Mouse (Mus musculus) kidney, adult 2 months (tissue): ENCODE data around the gene Gm28230. TPM values are rescaled to one million over a fixed set of nuclear protein-coding genes. Genes with fewer than 3 reads are reported as not detected.

Source experiments
- DNase-seq: peaks from one replicate; pipeline ENCODE4 v3.0.0; 2021
- H3K27ac ChIP-seq: fragments of 200-500 bp; 2 replicates; pipeline ENCODE4 v1.5.1; 2012; ENCODE audit warnings: low read depth, low read length, control low read depth, inconsistent platforms; ENCODE audit not compliant: insufficient read depth
- H3K27me3 ChIP-seq: fragments of 200-500 bp; replicated peaks from 2 replicates; pipeline ENCODE4 v1.6.1; 2012; ENCODE audit warnings: mild to moderate bottlenecking, moderate library complexity, low read length, inconsistent platforms; ENCODE audit not compliant: control insufficient read depth, insufficient read depth
- H3K36me3 ChIP-seq: fragments of 200-500 bp; 2 replicates; pipeline ENCODE4 v1.6.1; 2012; ENCODE audit warnings: mild to moderate bottlenecking, moderate library complexity, low read length, inconsistent platforms; ENCODE audit not compliant: control insufficient read depth, insufficient read depth
- H3K4me1 ChIP-seq: fragments of 200-500 bp; 2 replicates; pipeline ENCODE4 v1.6.1; 2011; ENCODE audit warnings: low read length; ENCODE audit not compliant: control insufficient read depth, insufficient read depth
- H3K4me3 ChIP-seq: fragments of 200-500 bp; 2 replicates; pipeline ENCODE4 v1.5.1; 2011; ENCODE audit warnings: mild to moderate bottlenecking, low read depth, low read length, control low read depth; ENCODE audit not compliant: insufficient read depth
- CTCF ChIP-seq: fragments of 200-500 bp; conservative IDR thresholded peaks from 2 replicates; pipeline ENCODE4 v1.5.1; 2011; ENCODE audit warnings: low read depth, mild to moderate bottlenecking, control low read depth, low read length, moderate library complexity, mixed read lengths; ENCODE audit not compliant: insufficient read depth, insufficient read length
- POLR2A ChIP-seq: fragments of 200-500 bp; IDR thresholded peaks from one replicate; pipeline ENCODE4 v1.6.1; 2011; ENCODE audit warnings: low read depth, low read length, control low read depth
- WGBS: fragments of 180-500 bp; shearing (Covaris S2); methylation state at CpG from one replicate; pipeline ENCODE4 v1.1.7; 2018; 5-methylcytosine and 5-hydroxymethylcytosine counted together
- polyA plus RNA-seq: library from polyadenylated mRNA; depleted of rRNA; stranded (reverse); fragments of >200 nt; gene quantifications from 2 replicates; pipeline ENCODE4 v1.2.3, GENCODE M21; 2012

Gene Gm28230
- polyA plus RNA-seq, 1 experiment: 5.5 TPM

DNA sequence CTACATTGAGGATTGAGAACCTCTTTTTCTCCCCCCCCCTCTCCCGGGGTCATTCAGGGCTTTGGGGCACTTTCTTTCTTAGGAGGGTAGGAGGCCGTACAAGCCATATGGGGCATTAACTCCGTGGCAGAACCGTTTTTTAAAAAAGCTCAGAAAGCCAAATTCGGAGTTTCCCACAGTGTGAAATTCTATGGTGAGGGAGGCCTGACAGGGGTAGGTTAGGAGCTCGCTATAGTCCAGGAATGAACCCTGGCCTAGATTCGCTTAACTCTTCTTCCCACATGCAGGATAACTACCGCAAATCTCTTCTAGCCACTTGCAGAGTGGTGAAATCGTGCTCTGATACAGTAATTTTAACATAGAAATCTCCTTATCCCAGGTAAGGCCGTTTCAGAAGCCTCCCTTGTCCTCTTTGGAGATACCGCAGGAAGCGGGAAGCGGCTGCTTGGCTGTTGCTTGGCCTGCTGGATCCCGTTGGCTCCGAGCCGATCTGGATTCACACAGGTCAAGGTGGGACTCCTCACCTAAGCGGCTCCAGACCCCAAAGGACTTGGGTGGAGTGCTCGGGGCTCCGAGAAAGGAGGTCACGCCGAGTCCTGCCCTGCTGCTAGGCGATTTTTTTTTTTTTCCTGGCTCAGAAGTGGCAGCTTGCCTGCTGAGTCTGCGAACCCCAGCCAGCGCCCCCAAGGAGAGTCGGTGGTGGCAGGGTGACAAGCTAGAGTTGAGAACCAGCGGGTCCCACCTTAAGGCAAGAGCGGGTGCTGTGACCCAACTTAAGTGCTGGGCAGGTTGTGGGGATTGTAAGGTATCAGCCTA lies 8.7 kb downstream of the Gm28230 start:
- H3K4me3 ChIP-seq: no peak overlapping the region
- H3K36me3 ChIP-seq: no peaks in the 10 kb centered on the region
- H3K27ac ChIP-seq: no peak overlapping the region
- 75% methylated on average over 27 of the region's 27 CpGs for WGBS
- TF ChIP-seq POLR2A (no peak), CTCF (no peak)
- H3K27me3 ChIP-seq: no peaks in the 10 kb centered on the region
- peaks cover 5% of the 10 kb centered on the region; the same call in 1 of the 2 replicates for H3K4me1 ChIP-seq
- DNase-seq: no peak

DNA sequence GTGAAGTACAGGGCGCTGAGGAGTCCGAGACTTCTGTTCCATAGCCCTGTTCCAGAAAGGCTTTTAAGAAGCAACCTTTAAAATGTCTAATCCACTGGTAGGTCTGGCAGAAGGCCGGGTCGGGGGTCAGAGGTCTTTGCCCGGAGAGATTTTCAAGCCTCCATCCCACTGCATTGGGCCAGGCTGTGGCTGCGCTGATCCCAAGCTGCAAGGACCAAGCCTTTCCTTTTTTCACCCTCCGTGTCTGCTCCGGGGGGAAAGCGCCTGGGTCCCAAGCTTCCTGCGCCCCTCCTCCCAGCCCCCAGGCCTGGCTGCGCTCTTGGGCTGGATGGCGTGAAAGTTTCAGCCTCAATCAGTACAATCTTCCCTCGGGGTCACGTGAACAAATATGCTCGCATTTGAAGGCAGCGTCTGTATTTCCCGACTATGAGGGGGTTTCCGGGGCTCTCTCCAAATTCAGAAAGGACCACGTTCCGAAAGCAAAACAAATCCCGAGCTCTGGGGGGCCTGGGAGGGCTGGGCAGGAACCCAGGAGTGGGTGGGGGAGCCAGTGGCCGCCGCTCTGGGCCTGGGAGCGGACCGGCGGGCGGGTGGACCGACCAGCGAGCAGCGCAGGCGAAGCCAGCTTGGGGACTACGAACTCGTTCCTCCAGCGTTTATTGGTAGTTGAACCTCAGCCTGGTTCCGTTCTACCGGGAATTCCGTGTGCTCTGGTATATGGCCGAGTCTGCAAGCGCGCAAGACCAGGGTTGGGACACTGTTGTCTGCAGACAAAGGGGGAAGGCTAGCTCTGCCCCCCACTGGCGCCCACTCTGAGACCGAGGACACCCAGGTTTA lies 9.5 kb downstream of the Gm28230 start:
- 62% methylated on average over 42 of the region's 42 CpGs for WGBS
- DNase-seq: no peak
- peaks cover 5% of the 10 kb centered on the region; the same call in 1 of the 2 replicates for H3K4me1 ChIP-seq
- TF ChIP-seq POLR2A: no peak
- TF ChIP-seq CTCF: no peak
- no peak overlapping the region for H3K4me3 ChIP-seq
- no peaks in the 10 kb centered on the region for H3K27me3 ChIP-seq
- H3K36me3 ChIP-seq: no peaks in the 10 kb centered on the region
- no peak overlapping the region for H3K27ac ChIP-seq

DNA sequence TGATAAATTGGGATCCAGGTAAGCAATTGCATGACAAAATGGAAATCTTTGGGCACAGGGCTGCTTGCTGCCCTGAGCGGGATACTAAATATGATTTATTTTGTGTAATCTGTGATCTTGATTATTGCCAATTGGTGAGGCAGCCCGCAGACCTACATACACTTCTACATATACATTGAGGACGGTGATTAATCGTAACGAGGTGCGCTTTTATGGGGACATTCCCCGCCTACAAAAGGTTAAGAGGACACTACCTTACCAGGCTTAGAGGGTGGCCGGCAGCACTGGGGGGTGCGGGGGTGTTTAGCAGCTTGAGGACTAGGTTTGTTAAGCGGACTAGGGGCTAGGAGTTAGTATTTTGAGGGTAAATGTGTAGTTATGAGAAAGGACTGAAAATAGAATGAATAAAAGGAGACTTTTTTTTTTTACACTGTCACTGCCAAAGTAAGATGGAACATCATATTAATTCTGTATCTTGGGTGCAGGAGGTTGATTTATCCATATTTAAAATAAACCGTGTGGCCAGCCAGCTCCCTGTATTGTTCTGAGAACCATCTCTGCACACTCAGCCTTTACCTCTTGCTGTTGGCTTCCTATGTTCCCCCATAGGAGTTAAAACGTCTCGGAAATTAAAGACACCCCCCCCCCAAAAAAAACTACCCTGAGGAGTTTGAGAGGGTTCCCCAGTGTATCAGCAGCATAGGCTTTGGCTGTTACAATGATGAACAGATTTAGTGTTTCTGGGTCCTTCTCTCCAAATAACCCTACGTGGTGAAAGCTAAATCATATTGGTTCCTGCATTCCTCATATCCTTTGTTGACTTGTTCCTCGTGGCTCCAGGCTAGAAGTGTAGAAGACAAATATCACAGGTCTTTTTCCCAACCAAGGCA lies 10.4 kb downstream of the Gm28230 start:
- Histone ChIP-seq H3K27me3 (no peaks in the 10 kb centered on the region), H3K27ac (peak overlapping the region; percentile 7; the same call in 1 of the 2 replicates), H3K4me1 (peaks cover 5% of the 10 kb centered on the region; the same call in 1 of the 2 replicates), H3K4me3 (no peak overlapping the region), H3K36me3 (no peaks in the 10 kb centered on the region)
- WGBS: 73% methylated on average over 15 of the region's 15 CpGs
- no peak for DNase-seq
- TF ChIP-seq POLR2A: no peak

DNA sequence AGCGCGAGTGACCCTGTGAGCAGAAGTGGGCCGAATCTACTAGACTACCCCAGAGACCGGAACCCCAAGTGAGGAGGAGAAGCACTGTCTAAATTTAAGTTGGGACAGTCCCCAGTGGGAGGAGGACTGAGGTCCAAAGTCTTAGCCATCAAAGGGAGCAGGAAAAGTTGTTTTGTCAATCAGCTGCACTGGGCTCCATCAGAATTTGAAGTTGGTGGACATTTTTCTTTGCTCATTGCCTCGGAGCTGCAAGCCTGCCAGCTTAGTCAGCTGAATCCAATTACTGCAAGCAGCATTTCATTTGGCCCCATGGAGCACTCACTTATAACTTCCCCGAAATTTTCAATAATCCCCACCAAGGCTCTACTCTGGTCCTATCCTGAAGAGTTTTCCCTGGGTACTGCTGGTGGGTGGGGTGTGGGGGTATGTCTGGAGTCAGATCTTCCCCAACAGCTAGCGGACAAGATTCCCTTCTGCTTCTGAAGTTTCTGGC lies 11.1 kb downstream of the Gm28230 start:
- Histone ChIP-seq H3K27ac (peak overlapping the region; percentile 7; the same call in 1 of the 2 replicates), H3K4me3 (no peak overlapping the region), H3K4me1 (peaks cover 5% of the 10 kb centered on the region; the same call in 1 of the 2 replicates), H3K36me3 (no peaks in the 10 kb centered on the region), H3K27me3 (no peaks in the 10 kb centered on the region)
- 63% methylated on average over 7 of the region's 7 CpGs for WGBS
- no peak for TF ChIP-seq POLR2A
- TF ChIP-seq CTCF: no peak
- peak; percentile 45 for DNase-seq

DNA sequence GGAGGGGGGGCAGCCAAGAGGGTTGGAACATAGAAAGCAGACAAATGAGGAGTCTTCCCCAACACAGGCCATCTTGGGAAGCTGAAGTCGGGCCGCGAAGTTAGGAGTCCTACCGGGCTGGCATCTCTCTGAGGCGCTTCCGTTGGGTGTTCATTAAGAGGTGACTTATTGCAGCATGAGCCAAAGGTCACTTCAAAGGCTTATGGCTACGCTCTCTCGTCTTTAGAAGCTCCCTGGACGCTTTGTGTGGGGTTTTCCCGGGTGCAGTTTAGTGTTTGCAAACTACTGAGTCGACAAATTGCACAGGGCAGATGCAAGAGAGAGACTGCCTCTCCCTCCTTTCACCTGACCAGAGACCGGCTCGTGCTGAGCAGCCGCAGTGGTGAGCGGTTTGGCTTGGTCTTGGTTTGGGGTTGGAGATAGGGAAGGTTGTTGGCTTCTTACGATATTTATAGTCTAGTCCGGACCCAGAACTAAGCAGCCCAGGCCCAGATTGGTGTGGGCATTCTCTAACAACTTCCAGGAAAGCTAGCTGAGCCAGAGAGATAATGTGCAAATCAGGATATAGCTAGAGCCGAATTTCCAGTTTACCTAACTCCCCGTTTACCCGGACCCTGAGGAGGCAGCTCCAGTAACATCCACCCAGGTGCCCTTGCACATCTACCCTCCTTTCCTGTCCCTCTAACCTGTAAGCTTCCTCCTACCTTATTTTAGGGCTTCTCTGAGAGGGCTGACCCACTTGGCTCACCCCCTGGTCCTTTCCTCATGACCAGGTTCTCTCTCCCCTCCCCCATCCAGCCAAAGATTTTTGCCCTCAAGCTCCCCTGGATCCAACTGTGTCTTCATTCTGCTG lies 12.3 kb downstream of the Gm28230 start:
- H3K27me3 ChIP-seq: no peaks in the 10 kb centered on the region
- peaks cover 5% of the 10 kb centered on the region; the same call in 1 of the 2 replicates for H3K4me1 ChIP-seq
- peak; percentile 62 for DNase-seq
- TF ChIP-seq POLR2A: no peak
- TF ChIP-seq CTCF: no peak
- no peaks in the 10 kb centered on the region for H3K36me3 ChIP-seq
- H3K4me3 ChIP-seq: no peak overlapping the region
- WGBS: 22% methylated on average over 20 of the region's 20 CpGs
- no peak overlapping the region; the same call in 1 of the 2 replicates for H3K27ac ChIP-seq

DNA sequence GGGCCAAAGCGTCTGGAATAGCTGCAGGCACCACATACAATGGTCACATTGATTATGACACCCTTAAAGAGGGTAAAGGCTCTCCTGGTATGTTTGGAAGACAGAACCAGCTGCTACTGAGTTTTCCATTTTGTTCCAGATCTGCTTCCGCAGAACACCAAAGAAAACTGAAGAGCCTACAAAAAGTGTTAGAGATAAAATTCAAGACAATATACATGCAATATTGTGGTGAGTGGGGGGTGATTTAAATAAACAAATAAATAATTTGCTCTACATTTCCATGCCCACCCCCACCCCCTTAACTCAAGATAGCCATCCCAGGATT lies 12.9 kb downstream of the Gm28230 start:
- 54% methylated on average over 2 of the region's 2 CpGs for WGBS
- Histone ChIP-seq H3K4me3 (no peak overlapping the region), H3K27me3 (no peaks in the 10 kb centered on the region), H3K36me3 (no peaks in the 10 kb centered on the region), H3K27ac (no peak overlapping the region; the same call in 1 of the 2 replicates), H3K4me1 (peaks cover 5% of the 10 kb centered on the region; the same call in 1 of the 2 replicates)
- no peak for DNase-seq
- TF ChIP-seq POLR2A (no peak), CTCF (no peak)
